Mouse (Mus musculus) midbrain, postnatal 0 days (tissue): Measurements from ENCODE around the gene Gm11273. TPM values are rescaled to one million over a fixed set of nuclear protein-coding genes. Genes with fewer than 3 reads are reported as not detected.
A peak's percentile ranks its signal among the peaks of the same experiment; 100 is the strongest.
"Not testable (repeated sequence)": the region's sequence is repeated elsewhere in the genome, so short reads cannot be mapped to it uniquely, and the experiment has no call there.

Experiments used
- ATAC-seq: fragments of 200-750 bp; cut with Nextera tagmentation; 2 replicates; pipeline ENCODE4 v1.8.0; 2017; ENCODE audit warnings: moderate number of reproducible peaks, mild to moderate bottlenecking, moderate TSS enrichment, moderate library complexity; ENCODE audit not compliant: low FRiP score
- DNase-seq: peaks from one replicate; pipeline ENCODE4 v3.0.0-alpha.2; 2015; ENCODE audit warnings: low spot score
- H3K27ac ChIP-seq: fragments of 300-500 bp; sonication (generic); 2 replicates; pipeline ENCODE4 v1.5.1; 2014; ENCODE audit warnings: low read depth, mild to moderate bottlenecking, low read length, mixed read lengths
- H3K27me3 ChIP-seq: fragments of 300-500 bp; sonication (generic); 2 replicates; pipeline ENCODE4 v1.6.1; 2014; ENCODE audit warnings: low read length, control low read depth, mixed read lengths; ENCODE audit not compliant: insufficient read depth
- H3K36me3 ChIP-seq: fragments of 300-500 bp; sonication (generic); 2 replicates; pipeline ENCODE4 v1.6.1; 2014; ENCODE audit warnings: low read length, control low read depth, mixed read lengths; ENCODE audit not compliant: insufficient read depth
- H3K4me1 ChIP-seq: fragments of 300-500 bp; sonication (generic); 2 replicates; pipeline ENCODE4 v1.6.1; 2014; ENCODE audit warnings: mild to moderate bottlenecking, control low read depth, antibody characterized with exemption, low read length, mixed read lengths; ENCODE audit not compliant: insufficient read depth
- H3K4me2 ChIP-seq: fragments of 300-500 bp; sonication (generic); 2 replicates; pipeline ENCODE4 v1.6.1; 2014; ENCODE audit warnings: low read depth, mild to moderate bottlenecking, low read length, mixed read lengths; ENCODE audit not compliant: poor library complexity, severe bottlenecking
- H3K4me3 ChIP-seq: fragments of 300-500 bp; sonication (generic); 2 replicates; pipeline ENCODE4 v1.5.1; 2014; ENCODE audit warnings: low read depth, mild to moderate bottlenecking, low read length, moderate library complexity
- H3K9ac ChIP-seq: fragments of 300-500 bp; sonication (generic); replicated peaks from 2 replicates; pipeline ENCODE4 v1.6.1; 2014; ENCODE audit warnings: mild to moderate bottlenecking, low read length, moderate library complexity, mixed read lengths; ENCODE audit not compliant: poor library complexity, severe bottlenecking
- H3K9me3 ChIP-seq: fragments of 300-500 bp; sonication (generic); 2 replicates; pipeline ENCODE4 v1.6.1; 2016; ENCODE audit warnings: low read length, control low read depth
- CTCF ChIP-seq: IDR thresholded peaks from 2 replicates; pipeline ENCODE4 v1.5.1; 2016; ENCODE audit warnings: antibody characterized with exemption, mild to moderate bottlenecking
- WGBS: fragments of 180-500 bp; shearing (Covaris S2); extraction: QIAGEN DNeasy Blood & Tissue Kit; methylation state at CpG from one replicate; pipeline ENCODE4 v1.1.7; 2014; 5-methylcytosine and 5-hydroxymethylcytosine counted together
- polyA plus RNA-seq: library from polyadenylated mRNA; unstranded; fragments of >200 nt; fragmentation: Nextera tagmentation; extraction: Ambion mirVana; gene quantifications from 2 replicates; pipeline ENCODE4 v1.2.1, GENCODE M21; 2015
- total RNA-seq: library from RNA; depleted of rRNA; stranded (reverse); fragments of >200 nt; gene quantifications from 2 replicates; pipeline ENCODE4 v1.2.3, GENCODE M21; 2014; rRNA removed

Gm11273 gene
- total RNA-seq (6.7 and 16.8 TPM in 2 replicates), polyA plus RNA-seq (6.4 and 10.6 TPM in 2 replicates)

- not testable (repeated sequence) for H3K4me2 ChIP-seq, DNase-seq, H3K36me3 ChIP-seq, H3K4me1 ChIP-seq, H3K9me3 ChIP-seq, H3K27ac ChIP-seq, ATAC-seq, H3K4me3 ChIP-seq, H3K27me3 ChIP-seq, H3K9ac ChIP-seq
- WGBS, result 95% methylated on average over 17 of the region's 17 CpGs
Observed at GRCm38 (mm10) chr13:21501182-21501581, at the start of gene Gm11273. Gene Gm11273 (minus strand): TSS chr13:21501418.

GRCm38 (mm10) chr13:21550416-21551110 is 49.3 kb upstream of the Gm11273 start:
- TF ChIP-seq CTCF, result no peak
- Histone ChIP-seq H3K36me3 (no peaks in the 10 kb centered on the region), H3K9me3 (no peaks in the 10 kb centered on the region), H3K4me2 (no peak overlapping the region), H3K4me3 (no peak overlapping the region), H3K27ac (no peak overlapping the region), H3K4me1 (no peaks in the 10 kb centered on the region), H3K9ac (no peak overlapping the region), H3K27me3 (no peaks in the 10 kb centered on the region)
- no peak for ATAC-seq
- WGBS, result 58% methylated on average over 3 of the region's 3 CpGs
- DNase-seq, result no peak

GRCm38 (mm10) chr13:21549487-21549886 is 48.3 kb upstream of the Gm11273 start:
- no peak for TF ChIP-seq CTCF
- ATAC-seq, result no peak
- WGBS, result 92% methylated on average over 3 of the region's 3 CpGs

GRCm38 (mm10) chr13:21542708-21543107 is 41.5 kb upstream of the Gm11273 start, which contains the start of gene Olfr1366:
Gene Olfr1366 (minus strand): TSS chr13:21542808.
- H3K36me3 ChIP-seq, result no peaks in the 10 kb centered on the region
- H3K27me3 ChIP-seq, result no peaks in the 10 kb centered on the region
- H3K4me1 ChIP-seq, result no peaks in the 10 kb centered on the region
- H3K4me2 ChIP-seq, result no peak within 1 kb of the TSS
- no peak within 1 kb of the TSS for H3K9ac ChIP-seq
- no peak for DNase-seq
- no peak for TF ChIP-seq CTCF
- H3K27ac ChIP-seq, result no peak within 1 kb of the TSS
- H3K4me3 ChIP-seq, result no peak within 1 kb of the TSS
- no peaks in the 10 kb centered on the region for H3K9me3 ChIP-seq
- no peak for ATAC-seq
- 63% methylated on average over 1 of the region's 1 CpGs for WGBS

More at GRCm38 (mm10) chr13:21549487-21549886, 48.3 kb upstream of the Gm11273 start:
- Histone ChIP-seq H3K9me3 (no peaks in the 10 kb centered on the region), H3K4me1 (no peaks in the 10 kb centered on the region), H3K27me3 (no peaks in the 10 kb centered on the region), H3K27ac (no peak overlapping the region), H3K4me3 (no peak overlapping the region), H3K36me3 (no peaks in the 10 kb centered on the region), H3K9ac (no peak overlapping the region), H3K4me2 (no peak overlapping the region)
- no peak for DNase-seq

- no peaks in the 10 kb centered on the region for H3K27me3 ChIP-seq
- peak; percentile 98 for ATAC-seq
- peak; percentile 35 for TF ChIP-seq CTCF
- H3K9me3 ChIP-seq, result no peaks in the 10 kb centered on the region
- H3K4me1 ChIP-seq, result no peaks in the 10 kb centered on the region
- H3K9ac ChIP-seq, result peak within 1 kb of the TSS; percentile 98
- peak within 1 kb of the TSS; percentile 89 for H3K4me3 ChIP-seq
- DNase-seq, result peak; percentile 88
- peaks cover 5% of the 10 kb centered on the region for H3K36me3 ChIP-seq
- under 1% methylated on average over 39 of the region's 39 CpGs for WGBS
- H3K27ac ChIP-seq, result peak within 1 kb of the TSS; percentile 89
- peak within 1 kb of the TSS; percentile 67 for H3K4me2 ChIP-seq
Observed at GRCm38 (mm10) chr13:21530781-21531201, 29.6 kb upstream of the Gm11273 start, which contains the start of gene Zkscan8. Gene Zkscan8 (minus strand): TSS chr13:21531120.

GRCm38 (mm10) chr13:21530136-21530535 is 28.9 kb upstream of the Gm11273 start:
- H3K9me3 ChIP-seq, result no peaks in the 10 kb centered on the region
- no peaks in the 10 kb centered on the region for H3K4me1 ChIP-seq
- no peak overlapping the region for H3K27ac ChIP-seq
- ATAC-seq, result no peak
- WGBS, result 50% methylated on average over 7 of the region's 7 CpGs
- H3K4me3 ChIP-seq, result peak overlapping the region; percentile 89
- H3K36me3 ChIP-seq, result peaks cover 8% of the 10 kb centered on the region
- no peak for DNase-seq
- H3K27me3 ChIP-seq, result no peaks in the 10 kb centered on the region
- H3K4me2 ChIP-seq, result peak overlapping the region; percentile 67
- no peak overlapping the region; the same call in 1 of the 2 replicates for H3K9ac ChIP-seq
- TF ChIP-seq CTCF, result no peak
